ENCODE assay signal across 26 mouse cellular contexts in the genomic region with DNA sequence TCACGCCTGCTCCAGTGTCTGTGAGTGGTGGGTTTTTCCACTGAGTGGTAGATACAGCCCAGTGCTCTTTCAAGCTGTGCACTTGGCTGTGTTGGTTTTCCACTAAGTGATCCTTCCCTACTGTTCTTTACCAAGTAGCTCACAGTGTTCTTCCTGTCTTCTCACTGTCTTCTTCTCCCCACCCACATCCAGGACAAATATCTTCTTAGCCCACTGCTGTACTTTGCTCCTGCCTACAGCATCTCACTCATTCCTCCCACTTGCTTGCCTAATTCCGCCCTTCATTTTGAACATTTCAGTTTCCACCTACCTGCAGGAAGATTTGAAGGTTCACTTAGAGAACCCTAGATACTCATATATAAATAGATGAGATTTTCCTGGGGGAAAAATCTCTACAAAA.
DNase-seq lines count a peak whose midpoint lies in the region; TF ChIP-seq lines count a peak whose summit lies in the region.
"Had no signal": no experiment of that assay in that cellular context is flagged by ENCODE, and none has a peak within 500 bp of the region (broad histone marks: within the 10 kb centered on the region; RNA-seq: fewer than 3 reads in every experiment).

No protein-coding gene starts in this region.

- intact Hi-C loops in left cerebral cortex, adult 2 months (cut with DNase I): loop anchor here (5.0 to 10.0 kb wide), 3 partner anchors 223 to 864 kb away; no protein-coding TSS in a partner anchor
- intact Hi-C loops in left cerebral cortex, postnatal 4 days (cut with DNase I): no loop called here
- intact Hi-C loops in left cerebral cortex, postnatal 36 days (cut with DNase I): no loop called here

- no peak for TF ChIP-seq CTCF in left cerebral cortex, adult 2 months (IDR thresholded peaks at IDR 0.05)
- TF ChIP-seq CTCF in cortical plate, adult 2 months (IDR thresholded peaks at IDR 0.05; ENCODE audit: extremely low read depth, insufficient read depth, low read length): no peak

- no peak for TF ChIP-seq POLR2A in cortical plate, adult 2 months (IDR thresholded peaks at IDR 0.05; ENCODE audit: extremely low read depth, insufficient read depth, low read length)

- H3K4me3 ChIP-seq in left cerebral cortex, adult 2 months: no peak overlapping the region
- no peak overlapping the region for H3K4me3 ChIP-seq in cortical plate, adult 2 months (ENCODE audit: insufficient read depth, low read length)
- H3K4me3 ChIP-seq: embryonic facial prominence, embryonic 10.5 days; embryonic facial prominence, embryonic 15.5 days; forebrain, embryonic 12.5 days; hindbrain, embryonic 10.5 days; hindbrain, embryonic 15.5 days; kidney, embryonic 15.5 days; limb, embryonic 12.5 days; liver, embryonic 15.5 days; stomach, embryonic 15.5 days had no signal

- peak; percentile 15 to 19 for DNase-seq in left cerebral cortex, adult 2 months (ENCODE audit: extremely low spot score in 1 of 2, low spot score in 2 of 2)
- DNase-seq in left cerebral cortex, postnatal 4 days: no peak
- DNase-seq in frontal cortex, postnatal 36 days (ENCODE audit: low spot score in 2 of 2): peak; percentile 40 to 53
- peak; percentile 26 to 30 for DNase-seq in left cerebral cortex, postnatal 36 days (ENCODE audit: low spot score in 2 of 2)
- no peak for DNase-seq in MN1 (ENCODE audit: low spot score)
- DNase-seq in cerebellum, postnatal 4 days (ENCODE audit: low spot score in 2 of 2): no peak
- DNase-seq: adrenal gland, postnatal 36 days; cerebellum, adult 9-11 months; forebrain, postnatal 0 days; heart, postnatal 14 days; kidney, adult 11 months; kidney, postnatal 25 days; lung, embryonic 14.5 days; lung, postnatal 14 days; midbrain, embryonic 14.5 days; thymus, postnatal 14 days had no signal

- H3K4me1 ChIP-seq in cortical plate, adult 2 months (ENCODE audit: control insufficient read depth, insufficient read depth, low read length): no peaks in the 10 kb centered on the region; the same call in 1 of the 2 replicates
- H3K4me1 ChIP-seq: embryonic facial prominence, embryonic 10.5 days; embryonic facial prominence, embryonic 15.5 days; forebrain, embryonic 12.5 days; hindbrain, embryonic 10.5 days; hindbrain, embryonic 15.5 days; kidney, embryonic 15.5 days; limb, embryonic 12.5 days; liver, embryonic 15.5 days; stomach, embryonic 15.5 days had no signal

- peak overlapping the region; percentile 80 for H3K27ac ChIP-seq in left cerebral cortex, adult 2 months
- peak overlapping the region; percentile 39; the same call in 1 of the 2 replicates for H3K27ac ChIP-seq in cortical plate, adult 2 months (ENCODE audit: insufficient read depth, low read length)
- H3K27ac ChIP-seq: embryonic facial prominence, embryonic 10.5 days; embryonic facial prominence, embryonic 15.5 days; forebrain, embryonic 12.5 days; hindbrain, embryonic 10.5 days; hindbrain, embryonic 15.5 days; kidney, embryonic 15.5 days; limb, embryonic 12.5 days; liver, embryonic 15.5 days; stomach, embryonic 15.5 days had no signal

Comparison
In these comparisons a context has a peak if more than half of its experiments do, and no peak if none do; other contexts are left out.
1. DNase-seq: peak in left cerebral cortex, adult 2 months (2 of 2), frontal cortex, postnatal 36 days (2 of 2) and left cerebral cortex, postnatal 36 days (2 of 2); none in left cerebral cortex, postnatal 4 days (single experiment), MN1 (single experiment) and cerebellum, postnatal 4 days (0 of 2).